Mouse (Mus musculus) small intestine, adult 2 months (tissue): Measurements from ENCODE around the gene Dmrt2. TPM values are rescaled to one million over a fixed set of nuclear protein-coding genes. Genes with fewer than 3 reads are reported as not detected.
A peak's percentile ranks its signal among the peaks of the same experiment; 100 is the strongest.

ENCODE experiments used
- H3K27ac ChIP-seq: fragments of 200-500 bp; 2 replicates; pipeline ENCODE4 v1.5.1; 2012; ENCODE audit warnings: low read depth, low read length, control low read depth, inconsistent platforms; ENCODE audit not compliant: insufficient read depth
- H3K27me3 ChIP-seq: fragments of 200-500 bp; 2 replicates; pipeline ENCODE4 v1.6.1; 2012; ENCODE audit warnings: mild to moderate bottlenecking, moderate library complexity, low read length, inconsistent platforms; ENCODE audit not compliant: control insufficient read depth, insufficient read depth
- H3K36me3 ChIP-seq: fragments of 200-500 bp; 2 replicates; pipeline ENCODE4 v1.6.1; 2012; ENCODE audit warnings: mild to moderate bottlenecking, low read length, control low read depth, inconsistent platforms; ENCODE audit not compliant: control insufficient read depth, insufficient read depth
- H3K4me1 ChIP-seq: fragments of 200-500 bp; 2 replicates; pipeline ENCODE4 v1.6.1; 2012; ENCODE audit warnings: low read length, inconsistent platforms, mixed read lengths; ENCODE audit not compliant: control insufficient read depth, insufficient read depth, insufficient read length
- H3K4me3 ChIP-seq: fragments of 200-500 bp; 2 replicates; pipeline ENCODE4 v1.5.1; 2012; ENCODE audit warnings: low read depth, mild to moderate bottlenecking, control low read depth, inconsistent platforms, low read length, moderate library complexity
- CTCF ChIP-seq: fragments of 200-500 bp; IDR thresholded peaks from 2 replicates; pipeline ENCODE4 v1.5.1; 2012; ENCODE audit warnings: low read depth, mild to moderate bottlenecking, control low read depth, inconsistent platforms, low read length, moderate library complexity, mixed read lengths; ENCODE audit not compliant: insufficient replicate concordance, insufficient read length; ENCODE audit errors: extremely low read depth
- POLR2A ChIP-seq: fragments of 200-500 bp; IDR thresholded peaks from 2 replicates; pipeline ENCODE4 v1.6.1; 2012; ENCODE audit warnings: low read depth, mild to moderate bottlenecking, control low read depth, inconsistent platforms, low read length, moderate library complexity
- WGBS: fragments of 180-500 bp; shearing (Covaris S2); methylation state at CpG from one replicate; pipeline ENCODE4 v1.1.7; 2018; 5-methylcytosine and 5-hydroxymethylcytosine counted together
- polyA plus RNA-seq: library from polyadenylated mRNA; depleted of rRNA; stranded (reverse); fragments of >200 nt; gene quantifications from 2 replicates; pipeline ENCODE4 v1.2.3, GENCODE M21; 2012; rRNA removed

Gene Dmrt2
- polyA plus RNA-seq, 1 experiment: 0.25 TPM

DNA sequence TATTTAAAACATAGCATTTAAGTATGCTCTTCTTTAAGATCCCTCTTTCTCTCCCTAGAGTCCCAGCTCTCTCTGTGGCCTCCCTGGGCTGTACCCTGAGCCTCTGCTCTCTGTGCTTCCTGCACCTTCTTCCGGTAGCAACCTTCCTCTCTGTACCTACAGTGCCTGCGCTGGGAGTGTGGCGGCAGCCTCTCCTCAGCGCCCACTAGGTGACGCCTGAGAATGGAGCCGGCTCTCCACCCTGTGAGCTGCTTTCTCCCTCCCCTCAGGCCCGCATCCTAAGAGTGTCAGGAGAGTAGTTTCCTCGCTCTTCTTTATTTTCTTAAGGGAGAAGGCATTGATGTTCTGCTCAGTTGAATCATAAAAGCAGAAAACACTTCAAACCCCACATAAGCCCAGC is 41.2 kb downstream of the Dmrt2 start:
- Histone ChIP-seq H3K4me3 (no peak overlapping the region), H3K27ac (no peak overlapping the region), H3K27me3 (no peaks in the 10 kb centered on the region), H3K36me3 (no peaks in the 10 kb centered on the region), H3K4me1 (no peaks in the 10 kb centered on the region)
- whole genome bisulfite sequencing: 6% methylated on average over 8 of the region's 8 CpGs
- TF ChIP-seq CTCF (peak; percentile 25; the same call in 1 of the 2 replicates), POLR2A (no peak)

DNA sequence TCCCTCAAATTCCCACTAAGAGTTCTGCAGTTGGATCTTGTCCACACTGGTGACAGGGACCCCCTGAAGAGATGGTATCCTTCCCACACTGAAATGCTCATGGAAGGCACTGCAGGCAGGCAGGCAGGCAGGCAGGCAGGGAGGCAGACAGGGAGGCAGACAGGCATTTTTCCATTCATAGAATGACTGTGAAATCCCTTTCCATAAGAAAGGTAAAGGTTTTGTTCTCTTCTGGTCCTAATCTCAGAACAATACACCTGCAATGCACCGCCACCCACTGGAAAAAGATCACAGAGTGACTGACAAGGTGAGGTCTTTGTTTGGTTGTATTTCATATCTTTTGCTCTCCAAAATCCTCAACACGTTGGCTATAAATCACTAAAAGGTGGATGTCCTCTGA is 42.7 kb downstream of the Dmrt2 start:
- H3K27me3 ChIP-seq: no peaks in the 10 kb centered on the region
- no peak overlapping the region for H3K27ac ChIP-seq
- no peaks in the 10 kb centered on the region for H3K4me1 ChIP-seq
- H3K4me3 ChIP-seq: no peak overlapping the region
- TF ChIP-seq CTCF: no peak
- TF ChIP-seq POLR2A: no peak
- no peaks in the 10 kb centered on the region for H3K36me3 ChIP-seq
- WGBS: 51% methylated on average over 2 of the region's 2 CpGs

- Histone ChIP-seq H3K4me3 (no peak overlapping the region), H3K27ac (no peak overlapping the region), H3K36me3 (no peaks in the 10 kb centered on the region), H3K4me1 (no peaks in the 10 kb centered on the region), H3K27me3 (no peaks in the 10 kb centered on the region)
- TF ChIP-seq POLR2A (no peak), CTCF (no peak)
- 34% methylated on average over 5 of the region's 5 CpGs for WGBS
These were observed 50.4 kb downstream of the Dmrt2 start for GRCm38 (mm10) chr19:25722616-25723015.

Other genes starting within 250 kb of the Dmrt2 start
- gene Dmrt1, start 166.8 kb upstream of the Dmrt2 start, polyA plus RNA-seq: not detected in 2 replicates
- 0.04 and 0.33 TPM in 2 replicates for gene Dmrt3, start 62.1 kb upstream of the Dmrt2 start, polyA plus RNA-seq